ENCODE assay signal across 8 mouse cellular contexts in the genomic region with DNA sequence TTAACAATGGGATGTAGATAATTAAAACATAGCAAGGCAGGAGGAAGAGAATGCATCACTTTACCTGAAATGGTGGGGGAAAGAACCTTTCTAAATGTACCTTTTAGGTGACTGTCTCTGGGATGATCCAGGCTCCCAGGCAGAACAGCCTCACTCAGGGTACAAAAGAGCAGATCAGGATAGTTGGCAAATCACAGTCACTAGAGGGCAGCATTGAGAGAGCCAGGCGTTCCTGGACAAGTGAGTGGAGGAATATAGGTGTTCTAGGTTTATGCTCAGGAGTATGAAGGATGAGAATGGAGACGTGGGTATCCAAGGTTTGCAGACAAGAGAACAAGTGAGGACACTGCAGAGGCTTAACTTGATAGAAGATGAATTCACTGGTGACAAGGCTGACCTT.
DNase-seq lines count a peak whose midpoint lies in the region; ATAC-seq and TF ChIP-seq lines count a peak whose summit lies in the region.

No protein-coding gene starts in this region.

- H3K9me3 ChIP-seq in forebrain, postnatal 0 days (ENCODE audit: low read length): no peaks in the 10 kb centered on the region
- H3K9me3 ChIP-seq in limb, embryonic 11.5 days (ENCODE audit: control insufficient read depth, low read length): no peaks in the 10 kb centered on the region
- no peaks in the 10 kb centered on the region for H3K9me3 ChIP-seq in neural tube, embryonic 11.5 days (ENCODE audit: control insufficient read depth, low read length)

- WGBS in forebrain, postnatal 0 days: 22% methylated on average over 2 of the region's 2 CpGs
- 23% methylated on average over 2 of the region's 2 CpGs for WGBS in limb, embryonic 11.5 days
- 31% methylated on average over 2 of the region's 2 CpGs for WGBS in neural tube, embryonic 11.5 days

- H3K36me3 ChIP-seq in forebrain, postnatal 0 days (ENCODE audit: insufficient read depth): no peaks in the 10 kb centered on the region
- H3K36me3 ChIP-seq in limb, embryonic 11.5 days (ENCODE audit: control insufficient read depth, insufficient read depth, low read length): no peaks in the 10 kb centered on the region
- no peaks in the 10 kb centered on the region for H3K36me3 ChIP-seq in neural tube, embryonic 11.5 days (ENCODE audit: control insufficient read depth, insufficient read depth, low read length)

- no peaks in the 10 kb centered on the region for H3K4me1 ChIP-seq in forebrain, postnatal 0 days (ENCODE audit: insufficient read depth)
- H3K4me1 ChIP-seq in limb, embryonic 11.5 days (ENCODE audit: control insufficient read depth, insufficient read depth, low read length): no peaks in the 10 kb centered on the region
- H3K4me1 ChIP-seq in neural tube, embryonic 11.5 days (ENCODE audit: control insufficient read depth, insufficient read depth, low read length): no peaks in the 10 kb centered on the region

- H3K4me3 ChIP-seq in forebrain, postnatal 0 days (ENCODE audit: low read depth, low read length): no peak overlapping the region
- no peak overlapping the region for H3K4me3 ChIP-seq in limb, embryonic 11.5 days (ENCODE audit: low read depth, low read length)
- H3K4me3 ChIP-seq in neural tube, embryonic 11.5 days (ENCODE audit: low read depth, low read length): no peak overlapping the region

- no peak overlapping the region for H3K9ac ChIP-seq in forebrain, postnatal 0 days
- no peak overlapping the region for H3K9ac ChIP-seq in limb, embryonic 11.5 days (ENCODE audit: low read length)
- H3K9ac ChIP-seq in neural tube, embryonic 11.5 days (ENCODE audit: low read length): no peak overlapping the region

- DNase-seq in B cell, adult 2 months: peak; percentile 50 to 52
- peak; percentile 34 for DNase-seq in MEL-GATA-1-ER (ENCODE audit: extremely low read depth, low read depth)
- peak; percentile 34 for DNase-seq in cerebellum, adult 8-10 months
- peak; percentile 48 for DNase-seq in forebrain, postnatal 0 days
- DNase-seq in kidney, adult 9 months: peak; percentile 71
- DNase-seq in limb, embryonic 11.5 days (ENCODE audit: low spot score): peak; percentile 63
- DNase-seq in neural tube, embryonic 11.5 days (ENCODE audit: low spot score): peak; percentile 47
- peak; percentile 13 to 20 for DNase-seq in thymus, postnatal 36 days

- no peak for ATAC-seq in forebrain, postnatal 0 days
- 0 out of 2 replicates have a peak, but pooled peaks have one; percentile 68 for ATAC-seq in limb, embryonic 11.5 days (ENCODE audit: insufficient number of reproducible peaks, low FRiP score, low TSS enrichment, low read depth)
- peak; percentile 76 for ATAC-seq in neural tube, embryonic 11.5 days (ENCODE audit: insufficient read depth, low FRiP score, low TSS enrichment)

- TF ChIP-seq CTCF in forebrain, postnatal 0 days (IDR thresholded peaks at IDR 0.05; ENCODE audit: low read depth): peak; percentile 70

- no peaks in the 10 kb centered on the region for H3K27me3 ChIP-seq in forebrain, postnatal 0 days (ENCODE audit: insufficient read depth, low read length)
- no peaks in the 10 kb centered on the region for H3K27me3 ChIP-seq in limb, embryonic 11.5 days (ENCODE audit: control insufficient read depth, insufficient read depth, low read length)
- no peaks in the 10 kb centered on the region for H3K27me3 ChIP-seq in neural tube, embryonic 11.5 days (ENCODE audit: control insufficient read depth, insufficient read depth, low read length)

- no peak overlapping the region for H3K27ac ChIP-seq in forebrain, postnatal 0 days (ENCODE audit: low read depth, low read length)
- H3K27ac ChIP-seq in limb, embryonic 11.5 days (replicated peaks; ENCODE audit: low read depth, low read length): no peak overlapping the region
- H3K27ac ChIP-seq in neural tube, embryonic 11.5 days (ENCODE audit: low read depth, low read length): no peak overlapping the region

- H3K4me2 ChIP-seq in forebrain, postnatal 0 days (ENCODE audit: low read depth): no peak overlapping the region
- no peak overlapping the region for H3K4me2 ChIP-seq in limb, embryonic 11.5 days (ENCODE audit: low read depth, severe bottlenecking)
- H3K4me2 ChIP-seq in neural tube, embryonic 11.5 days (ENCODE audit: low read depth): no peak overlapping the region

Comparison
In these comparisons a context has a peak if more than half of its experiments do, and no peak if none do; other contexts are left out.
1. DNase-seq: peak in every context shown above with its lines; median percentile 71 in kidney, adult 9 months; 63 in limb, embryonic 11.5 days; 51 in B cell, adult 2 months; 48 in forebrain, postnatal 0 days; 47 in neural tube, embryonic 11.5 days; 34 in MEL-GATA-1-ER; 34 in cerebellum, adult 8-10 months; 16 in thymus, postnatal 36 days.